Mouse (Mus musculus) stomach, embryonic 15.5 days (tissue): ENCODE results near the gene Tasp1. TPM values are rescaled to one million over a fixed set of nuclear protein-coding genes. Genes with fewer than 3 reads are reported as not detected.
"Not testable (repeated sequence)": the region's sequence is repeated elsewhere in the genome, so short reads cannot be mapped to it uniquely, and the experiment has no call there.

Source experiments
- ATAC-seq: fragments of 200-750 bp; cut with Nextera tagmentation; 2 replicates; pipeline ENCODE4 v1.8.0; 2017; ENCODE audit warnings: low read depth, moderate number of reproducible peaks, moderate TSS enrichment; ENCODE audit not compliant: insufficient read depth, low FRiP score
- H3K27ac ChIP-seq: fragments of 300-500 bp; sonication (generic); 2 replicates; pipeline ENCODE4 v1.5.1; 2015; ENCODE audit warnings: mild to moderate bottlenecking, inconsistent platforms
- H3K27me3 ChIP-seq: fragments of 300-500 bp; sonication (generic); replicated peaks from 2 replicates; pipeline ENCODE4 v1.6.1; 2015; ENCODE audit warnings: inconsistent platforms
- H3K36me3 ChIP-seq: fragments of 300-500 bp; sonication (generic); 2 replicates; pipeline ENCODE4 v1.6.1; 2015; ENCODE audit warnings: inconsistent platforms
- H3K4me1 ChIP-seq: fragments of 300-500 bp; sonication (generic); 2 replicates; pipeline ENCODE4 v1.6.1; 2015; ENCODE audit warnings: inconsistent platforms
- H3K4me2 ChIP-seq: fragments of 300-500 bp; sonication (generic); 2 replicates; pipeline ENCODE4 v1.6.1; 2015; ENCODE audit warnings: mild to moderate bottlenecking, inconsistent platforms
- H3K4me3 ChIP-seq: fragments of 300-500 bp; sonication (generic); replicated peaks from 2 replicates; pipeline ENCODE4 v1.5.1; 2015; ENCODE audit warnings: inconsistent platforms
- H3K9ac ChIP-seq: fragments of 300-500 bp; sonication (generic); 2 replicates; pipeline ENCODE4 v1.6.1; 2015; ENCODE audit warnings: inconsistent platforms
- H3K9me3 ChIP-seq: fragments of 300-500 bp; sonication (generic); 2 replicates; pipeline ENCODE4 v1.6.1; 2016; ENCODE audit warnings: inconsistent platforms
- WGBS: fragments of 180-500 bp; shearing (Covaris S2); methylation state at CpG from one replicate; pipeline ENCODE4 v1.1.7; 2015; 5-methylcytosine and 5-hydroxymethylcytosine counted together
- polyA plus RNA-seq: library from polyadenylated mRNA; unstranded; fragments of >200 nt; fragmentation: Nextera tagmentation; extraction: Ambion mirVana; gene quantifications from 2 replicates; pipeline ENCODE4 v1.2.1, GENCODE M21; 2015

The Tasp1 gene
- polyA plus RNA-seq, 1 experiment from 2014 or later = 21.5 TPM

GRCm38 (mm10) chr2:139873762-139874161, 192.8 kb downstream of the Tasp1 start:
- Histone ChIP-seq H3K9ac (no peak overlapping the region), H3K27me3 (no peaks in the 10 kb centered on the region), H3K27ac (no peak overlapping the region), H3K36me3 (no peaks in the 10 kb centered on the region), H3K4me2 (no peak overlapping the region), H3K9me3 (no peaks in the 10 kb centered on the region), H3K4me3 (no peak overlapping the region), H3K4me1 (no peaks in the 10 kb centered on the region)
- WGBS = 42% methylated on average over 2 of the region's 2 CpGs
- ATAC-seq = peak; percentile 85

GRCm38 (mm10) chr2:139869071-139869470, 197.5 kb downstream of the Tasp1 start:
- not testable (repeated sequence) for H3K9me3 ChIP-seq, H3K27ac ChIP-seq, H3K4me2 ChIP-seq, ATAC-seq, H3K4me3 ChIP-seq, H3K27me3 ChIP-seq, H3K4me1 ChIP-seq, H3K9ac ChIP-seq, H3K36me3 ChIP-seq
- 96% methylated on average over 2 of the region's 2 CpGs for WGBS

GRCm38 (mm10) chr2:139863396-139863795, 203.2 kb downstream of the Tasp1 start:
- not testable (repeated sequence) for ATAC-seq, H3K4me1 ChIP-seq, H3K4me3 ChIP-seq, H3K9me3 ChIP-seq, H3K4me2 ChIP-seq, H3K27me3 ChIP-seq, H3K27ac ChIP-seq, H3K9ac ChIP-seq, H3K36me3 ChIP-seq
- WGBS = 92% methylated on average over 3 of the region's 3 CpGs

- H3K4me1 ChIP-seq = no peaks in the 10 kb centered on the region
- no peak overlapping the region for H3K4me2 ChIP-seq
- no peak for ATAC-seq
- no peak overlapping the region for H3K9ac ChIP-seq
- H3K9me3 ChIP-seq = no peaks in the 10 kb centered on the region
- H3K4me3 ChIP-seq = no peak overlapping the region
- H3K36me3 ChIP-seq = no peaks in the 10 kb centered on the region
- WGBS = 85% methylated on average over 5 of the region's 5 CpGs
- H3K27ac ChIP-seq = no peak overlapping the region
- no peaks in the 10 kb centered on the region for H3K27me3 ChIP-seq
Measured at GRCm38 (mm10) chr2:139860133-139860494, 206.5 kb downstream of the Tasp1 start.

- no peak overlapping the region for H3K4me3 ChIP-seq
- 11% methylated on average over 3 of the region's 3 CpGs for WGBS
- H3K9ac ChIP-seq = no peak overlapping the region
- H3K4me2 ChIP-seq = no peak overlapping the region
- no peaks in the 10 kb centered on the region for H3K36me3 ChIP-seq
- 0 out of 2 replicates have a peak, but pooled peaks have one; percentile 47 for ATAC-seq
- no peaks in the 10 kb centered on the region for H3K27me3 ChIP-seq
- H3K27ac ChIP-seq = no peak overlapping the region
- H3K4me1 ChIP-seq = no peaks in the 10 kb centered on the region
- H3K9me3 ChIP-seq = no peaks in the 10 kb centered on the region
Measured at GRCm38 (mm10) chr2:139859424-139860132, 207.0 kb downstream of the Tasp1 start.

- ATAC-seq = no peak; the same call in 1 of the 2 replicates
- no peaks in the 10 kb centered on the region for H3K36me3 ChIP-seq
- H3K27ac ChIP-seq = no peak overlapping the region
- 86% methylated on average over 1 of the region's 1 CpGs for WGBS
- no peak overlapping the region for H3K9ac ChIP-seq
- no peak overlapping the region for H3K4me2 ChIP-seq
- no peaks in the 10 kb centered on the region for H3K27me3 ChIP-seq
- H3K9me3 ChIP-seq = no peaks in the 10 kb centered on the region
- no peaks in the 10 kb centered on the region for H3K4me1 ChIP-seq
- H3K4me3 ChIP-seq = no peak overlapping the region
Measured at GRCm38 (mm10) chr2:139849621-139850020, 217.0 kb downstream of the Tasp1 start.

- no peaks in the 10 kb centered on the region for H3K27me3 ChIP-seq
Measured at GRCm38 (mm10) chr2:139841359-139841758, 225.2 kb downstream of the Tasp1 start.

GRCm38 (mm10) chr2:139840941-139841340, 225.7 kb downstream of the Tasp1 start:
- 58% methylated on average over 5 of the region's 5 CpGs for WGBS
- Histone ChIP-seq H3K36me3 (no peaks in the 10 kb centered on the region), H3K9ac (no peak overlapping the region), H3K27ac (no peak overlapping the region), H3K4me1 (no peaks in the 10 kb centered on the region), H3K27me3 (no peaks in the 10 kb centered on the region), H3K4me2 (no peak overlapping the region), H3K9me3 (no peaks in the 10 kb centered on the region), H3K4me3 (no peak overlapping the region)
- ATAC-seq = no peak

More at GRCm38 (mm10) chr2:139841359-139841758, 225.2 kb downstream of the Tasp1 start:
- Histone ChIP-seq H3K9me3 (no peaks in the 10 kb centered on the region), H3K4me3 (no peak overlapping the region), H3K4me2 (no peak overlapping the region), H3K9ac (no peak overlapping the region), H3K27ac (no peak overlapping the region), H3K4me1 (no peaks in the 10 kb centered on the region), H3K36me3 (no peaks in the 10 kb centered on the region)
- WGBS = 66% methylated on average over 1 of the region's 1 CpGs
- ATAC-seq = no peak

- peak; percentile 74 for ATAC-seq
- WGBS = 27% methylated on average over 8 of the region's 8 CpGs
- H3K36me3 ChIP-seq = no peaks in the 10 kb centered on the region
- H3K27me3 ChIP-seq = no peaks in the 10 kb centered on the region
- H3K27ac ChIP-seq = peak overlapping the region; percentile 51; the same call in 1 of the 2 replicates
- no peaks in the 10 kb centered on the region for H3K9me3 ChIP-seq
- H3K9ac ChIP-seq = no peak overlapping the region
- no peak overlapping the region for H3K4me2 ChIP-seq
- H3K4me3 ChIP-seq = no peak overlapping the region
- H3K4me1 ChIP-seq = 0 out of 2 replicates have a peak, but pooled peaks cover 3% of the 10 kb centered on the region
Measured at GRCm38 (mm10) chr2:139821589-139822378, 244.8 kb downstream of the Tasp1 start.

- Histone ChIP-seq H3K27me3 (no peaks in the 10 kb centered on the region), H3K4me2 (no peak overlapping the region), H3K9ac (no peak overlapping the region), H3K9me3 (no peaks in the 10 kb centered on the region), H3K4me1 (0 out of 2 replicates have a peak, but pooled peaks cover 3% of the 10 kb centered on the region), H3K4me3 (no peak overlapping the region), H3K36me3 (no peaks in the 10 kb centered on the region), H3K27ac (no peak overlapping the region)
- WGBS = 76% methylated on average over 3 of the region's 3 CpGs
- no peak for ATAC-seq
Measured at GRCm38 (mm10) chr2:139817275-139817674, 249.3 kb downstream of the Tasp1 start.

- H3K9ac ChIP-seq = no peak overlapping the region
- no peak overlapping the region for H3K4me2 ChIP-seq
- H3K27ac ChIP-seq = no peak overlapping the region
- no peaks in the 10 kb centered on the region for H3K9me3 ChIP-seq
- ATAC-seq = no peak
- H3K4me3 ChIP-seq = no peak overlapping the region
- H3K27me3 ChIP-seq = no peaks in the 10 kb centered on the region
- no peaks in the 10 kb centered on the region for H3K36me3 ChIP-seq
- 92% methylated on average over 6 of the region's 6 CpGs for whole genome bisulfite sequencing
- no peaks in the 10 kb centered on the region for H3K4me1 ChIP-seq
Measured at GRCm38 (mm10) chr2:139807887-139808286, 258.7 kb downstream of the Tasp1 start.

- no peak overlapping the region for H3K27ac ChIP-seq
- H3K9me3 ChIP-seq = no peaks in the 10 kb centered on the region
- no peak overlapping the region for H3K9ac ChIP-seq
- no peaks in the 10 kb centered on the region for H3K27me3 ChIP-seq
- no peaks in the 10 kb centered on the region for H3K4me1 ChIP-seq
- ATAC-seq = no peak
- H3K4me3 ChIP-seq = no peak overlapping the region
- H3K36me3 ChIP-seq = no peaks in the 10 kb centered on the region
- 72% methylated on average over 7 of the region's 7 CpGs for WGBS
- H3K4me2 ChIP-seq = no peak overlapping the region
Measured at GRCm38 (mm10) chr2:139804041-139804440, 262.6 kb downstream of the Tasp1 start.
